Mouse (Mus musculus) liver, postnatal 0 days (tissue): Measurements from ENCODE around the gene Atg5.

Experiments used
- CTCF ChIP-seq: sonication (generic); IDR thresholded peaks from 2 replicates; pipeline ENCODE4 v1.5.1; 2016; ENCODE audit warnings: antibody characterized with exemption, low read depth
- EP300 ChIP-seq: IDR thresholded peaks from 2 replicates; pipeline ENCODE4 v1.6.1; 2016; ENCODE audit warnings: antibody characterized with exemption, low read depth, mild to moderate bottlenecking

- TF ChIP-seq EP300 (no peak), CTCF (no peak)
These were observed 31.9 kb downstream of the Atg5 start for GRCm38 (mm10) chr10:44300078-44300477.
